Mouse (Mus musculus) midbrain, embryonic 16.5 days (tissue): Measurements from ENCODE around the gene Kifc3. TPM values are rescaled to one million over a fixed set of nuclear protein-coding genes. Genes with fewer than 3 reads are reported as not detected.
"Not testable (repeated sequence)": the region's sequence is repeated elsewhere in the genome, so short reads cannot be mapped to it uniquely, and the experiment has no call there.

Experiments
- ATAC-seq: fragments of 200-750 bp; cut with Nextera tagmentation; 2 replicates; pipeline ENCODE4 v1.8.0; 2017; ENCODE audit warnings: moderate TSS enrichment
- H3K27ac ChIP-seq: fragments of 300-500 bp; sonication (generic); 2 replicates; pipeline ENCODE4 v1.5.1; 2014; ENCODE audit warnings: mild to moderate bottlenecking, low read length, mixed read lengths
- H3K27me3 ChIP-seq: fragments of 300-500 bp; sonication (generic); 2 replicates; pipeline ENCODE4 v1.6.1; 2014; ENCODE audit warnings: low read depth, low read length, mixed read lengths; ENCODE audit not compliant: control insufficient read depth, insufficient read depth
- H3K36me3 ChIP-seq: fragments of 300-500 bp; sonication (generic); 2 replicates; pipeline ENCODE4 v1.6.1; 2014; ENCODE audit warnings: mild to moderate bottlenecking, low read length, moderate library complexity, mixed read lengths; ENCODE audit not compliant: control insufficient read depth, insufficient read depth
- H3K4me1 ChIP-seq: fragments of 300-500 bp; sonication (generic); 2 replicates; pipeline ENCODE4 v1.6.1; 2014; ENCODE audit warnings: mild to moderate bottlenecking, low read length, mixed read lengths; ENCODE audit not compliant: control insufficient read depth, insufficient read depth
- H3K4me2 ChIP-seq: fragments of 300-500 bp; sonication (generic); 2 replicates; pipeline ENCODE4 v1.6.1; 2014; ENCODE audit warnings: mild to moderate bottlenecking, low read length, mixed read lengths
- H3K4me3 ChIP-seq: fragments of 300-500 bp; sonication (generic); 2 replicates; pipeline ENCODE4 v1.5.1; 2014; ENCODE audit warnings: low read depth, mild to moderate bottlenecking, low read length, moderate library complexity, mixed read lengths
- H3K9ac ChIP-seq: fragments of 300-500 bp; sonication (generic); 2 replicates; pipeline ENCODE4 v1.6.1; 2014; ENCODE audit warnings: low read depth, low read length, mixed read lengths
- H3K9me3 ChIP-seq: fragments of 300-500 bp; sonication (generic); replicated peaks from 2 replicates; pipeline ENCODE4 v1.6.1; 2014; ENCODE audit warnings: mild to moderate bottlenecking, low read length, mixed read lengths; ENCODE audit not compliant: control insufficient read depth, poor library complexity, severe bottlenecking
- WGBS: fragments of 180-500 bp; shearing (Covaris S2); extraction: QIAGEN DNeasy Blood & Tissue Kit; methylation state at CpG from one replicate; pipeline ENCODE4 v1.1.7; 2014; 5-methylcytosine and 5-hydroxymethylcytosine counted together
- polyA plus RNA-seq: library from polyadenylated mRNA; unstranded; fragments of >200 nt; fragmentation: Nextera tagmentation; extraction: Ambion mirVana; gene quantifications from 2 replicates; pipeline ENCODE4 v1.2.1, GENCODE M21; 2015

Gene Kifc3
- polyA plus RNA-seq, 1 experiment from 2014 or later: 31.1 TPM

DNA sequence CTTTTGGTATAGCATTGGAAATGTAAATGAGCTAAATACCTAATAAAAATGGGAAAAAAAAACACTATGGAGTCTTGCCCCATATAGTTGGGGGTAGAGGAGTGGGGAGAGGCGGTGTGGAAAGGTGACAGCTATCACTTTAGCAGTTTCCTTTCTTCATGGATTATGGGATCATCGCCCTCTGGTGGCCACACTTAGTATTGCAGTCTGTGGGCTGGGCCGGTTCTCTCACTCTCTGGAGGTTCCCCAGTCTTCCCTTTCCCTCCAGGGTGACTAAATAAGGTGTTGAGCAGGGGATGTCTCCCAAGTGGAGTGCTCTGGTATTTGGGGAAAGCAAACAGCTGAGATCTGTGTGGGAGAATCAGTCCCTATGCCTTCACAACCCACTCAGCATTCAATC, 33.1 kb upstream of the Kifc3 start:
- Histone ChIP-seq H3K27me3 (no peaks in the 10 kb centered on the region), H3K27ac (no peak overlapping the region), H3K9ac (no peak overlapping the region), H3K4me1 (no peaks in the 10 kb centered on the region), H3K4me3 (no peak overlapping the region), H3K4me2 (no peak overlapping the region), H3K36me3 (no peaks in the 10 kb centered on the region), H3K9me3 (no peaks in the 10 kb centered on the region)
- no peak for ATAC-seq
- WGBS: 2% methylated on average over 3 of the region's 3 CpGs

GRCm38 (mm10) chr8:95230086-95230485, 27.5 kb upstream of the Kifc3 start:
- ATAC-seq, H3K27ac ChIP-seq, H3K4me1 ChIP-seq, H3K4me2 ChIP-seq, H3K9me3 ChIP-seq, H3K36me3 ChIP-seq, H3K27me3 ChIP-seq, H3K9ac ChIP-seq, H3K4me3 ChIP-seq: not testable (repeated sequence)
- WGBS: 96% methylated on average over 9 of the region's 9 CpGs

GRCm38 (mm10) chr8:95227151-95227468, 24.5 kb upstream of the Kifc3 start:
- WGBS: 49% methylated on average over 2 of the region's 2 CpGs
- Histone ChIP-seq H3K27me3 (no peaks in the 10 kb centered on the region), H3K4me3 (no peak overlapping the region), H3K27ac (no peak overlapping the region), H3K9me3 (no peaks in the 10 kb centered on the region), H3K9ac (no peak overlapping the region), H3K4me1 (no peaks in the 10 kb centered on the region), H3K36me3 (no peaks in the 10 kb centered on the region), H3K4me2 (no peak overlapping the region)
- no peak for ATAC-seq

- 70% methylated on average over 7 of the region's 7 CpGs for WGBS
- H3K27me3 ChIP-seq: no peaks in the 10 kb centered on the region
- H3K9me3 ChIP-seq: no peaks in the 10 kb centered on the region
- H3K27ac ChIP-seq: no peak overlapping the region
- no peaks in the 10 kb centered on the region for H3K36me3 ChIP-seq
- no peak for ATAC-seq
- no peaks in the 10 kb centered on the region for H3K4me1 ChIP-seq
- H3K4me3 ChIP-seq: no peak overlapping the region
- H3K4me2 ChIP-seq: no peak overlapping the region
- no peak overlapping the region for H3K9ac ChIP-seq
These were observed 23.9 kb upstream of the Kifc3 start for GRCm38 (mm10) chr8:95226251-95227150.

- H3K27ac ChIP-seq: no peak overlapping the region
- 90% methylated on average over 5 of the region's 5 CpGs for WGBS
- H3K36me3 ChIP-seq: no peaks in the 10 kb centered on the region
- ATAC-seq: no peak
- no peak overlapping the region for H3K4me2 ChIP-seq
- H3K4me1 ChIP-seq: no peaks in the 10 kb centered on the region
- H3K4me3 ChIP-seq: no peak overlapping the region
- no peak overlapping the region for H3K9ac ChIP-seq
- H3K27me3 ChIP-seq: no peaks in the 10 kb centered on the region
- no peaks in the 10 kb centered on the region for H3K9me3 ChIP-seq
These were observed 21.4 kb upstream of the Kifc3 start for GRCm38 (mm10) chr8:95223969-95224368.

GRCm38 (mm10) chr8:95221045-95221444, 18.4 kb upstream of the Kifc3 start:
- no peaks in the 10 kb centered on the region for H3K9me3 ChIP-seq
- no peak overlapping the region for H3K27ac ChIP-seq
- ATAC-seq: no peak
- H3K9ac ChIP-seq: no peak overlapping the region
- 61% methylated on average over 2 of the region's 2 CpGs for WGBS
- no peak overlapping the region for H3K4me3 ChIP-seq
- no peak overlapping the region for H3K4me2 ChIP-seq
- no peaks in the 10 kb centered on the region for H3K27me3 ChIP-seq
- H3K36me3 ChIP-seq: no peaks in the 10 kb centered on the region
- no peaks in the 10 kb centered on the region for H3K4me1 ChIP-seq

DNA sequence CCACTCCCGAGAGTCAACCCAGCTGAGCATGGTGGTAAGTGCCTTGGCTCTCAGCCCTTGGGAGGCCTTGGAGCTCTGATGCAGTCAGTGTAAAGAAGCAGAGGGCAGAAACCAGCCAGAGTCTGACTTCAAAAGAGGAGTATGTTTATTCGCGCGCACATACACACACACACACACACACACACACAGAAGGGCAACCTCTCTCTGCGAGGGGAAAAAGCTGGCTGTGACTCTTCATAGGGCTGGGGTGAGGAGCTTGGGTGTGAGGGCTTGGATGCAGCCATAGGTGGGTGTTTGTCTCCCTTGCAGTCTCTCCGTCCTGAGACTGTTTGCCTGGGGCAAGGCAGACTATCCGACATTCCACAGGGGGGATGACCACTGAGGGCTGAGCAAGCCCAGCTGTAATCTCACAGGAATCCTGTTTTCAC, 18.0 kb upstream of the Kifc3 start:
- 60% methylated on average over 7 of the region's 7 CpGs for WGBS
- ATAC-seq: no peak

GRCm38 (mm10) chr8:95219623-95220022, 17.0 kb upstream of the Kifc3 start:
- no peak overlapping the region for H3K27ac ChIP-seq
- ATAC-seq: no peak
- H3K4me1 ChIP-seq: no peaks in the 10 kb centered on the region
- H3K36me3 ChIP-seq: no peaks in the 10 kb centered on the region
- no peak overlapping the region for H3K4me2 ChIP-seq
- H3K9me3 ChIP-seq: no peaks in the 10 kb centered on the region
- H3K9ac ChIP-seq: no peak overlapping the region
- H3K27me3 ChIP-seq: no peaks in the 10 kb centered on the region
- no peak overlapping the region for H3K4me3 ChIP-seq
- 89% methylated on average over 8 of the region's 8 CpGs for WGBS

More for the DNA sequence above, 18.0 kb upstream of the Kifc3 start:
- H3K4me1 ChIP-seq: no peaks in the 10 kb centered on the region
- H3K9me3 ChIP-seq: no peaks in the 10 kb centered on the region
- H3K36me3 ChIP-seq: no peaks in the 10 kb centered on the region
- H3K4me2 ChIP-seq: no peak overlapping the region
- no peak overlapping the region for H3K9ac ChIP-seq
- H3K27me3 ChIP-seq: no peaks in the 10 kb centered on the region
- H3K27ac ChIP-seq: no peak overlapping the region
- no peak overlapping the region for H3K4me3 ChIP-seq

DNA sequence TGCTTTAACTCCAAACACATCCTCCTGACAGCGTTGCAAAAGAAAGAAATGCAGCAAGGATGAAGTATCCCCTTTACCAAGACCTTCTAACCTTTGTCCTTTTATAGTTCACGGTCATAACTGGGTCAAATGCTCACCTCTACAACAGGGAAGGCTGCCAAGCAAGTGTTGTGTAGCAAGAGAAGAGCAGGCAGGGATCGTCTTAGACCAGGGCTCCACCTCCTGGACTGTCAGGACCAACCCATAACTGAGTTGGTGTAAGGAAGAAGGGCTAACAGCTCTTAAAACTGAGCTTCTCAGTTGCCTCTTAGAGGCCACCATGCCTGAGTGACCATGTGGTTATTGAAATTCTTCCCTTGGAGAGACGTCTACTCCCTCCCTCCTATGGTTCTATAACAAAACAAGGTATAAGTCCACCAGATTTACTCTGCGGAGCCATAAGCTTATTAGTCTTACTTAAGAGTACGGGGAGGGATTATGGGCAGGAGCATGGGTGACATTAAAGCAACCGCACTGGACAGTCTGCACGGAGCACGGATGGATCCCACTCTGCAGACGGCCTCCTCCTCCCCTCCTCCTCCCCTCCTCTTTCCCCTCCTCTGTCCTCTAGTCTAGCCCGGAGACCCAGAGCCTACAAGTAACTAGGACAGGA, 13.2 kb upstream of the Kifc3 start:
- no peak for ATAC-seq
- H3K4me2 ChIP-seq: no peak overlapping the region
- no peaks in the 10 kb centered on the region for H3K9me3 ChIP-seq
- no peaks in the 10 kb centered on the region for H3K27me3 ChIP-seq
- no peak overlapping the region for H3K9ac ChIP-seq
- no peaks in the 10 kb centered on the region for H3K36me3 ChIP-seq
- no peak overlapping the region for H3K27ac ChIP-seq
- no peaks in the 10 kb centered on the region for H3K4me1 ChIP-seq
- 56% methylated on average over 11 of the region's 11 CpGs for WGBS
- H3K4me3 ChIP-seq: no peak overlapping the region
